Mouse (Mus musculus) erythroblast, embryonic 14.5 days (primary cell): ENCODE results near the gene Prm2.

Experiments
- GATA1 ChIP-seq: IDR thresholded peaks from 2 replicates; pipeline ENCODE4 v1.6.1; 2012; ENCODE audit warnings: low read length, inconsistent platforms, mixed read lengths
- TAL1 ChIP-seq: IDR thresholded peaks from 3 replicates; pipeline ENCODE4 v1.6.1; 2012; ENCODE audit warnings: low read length, inconsistent platforms, mixed read lengths

- TF ChIP-seq TAL1 = no peak
- TF ChIP-seq GATA1 = no peak
Measured at GRCm38 (mm10) chr16:10776322-10776721, 19.6 kb downstream of the Prm2 start.
